In the genomic region with DNA sequence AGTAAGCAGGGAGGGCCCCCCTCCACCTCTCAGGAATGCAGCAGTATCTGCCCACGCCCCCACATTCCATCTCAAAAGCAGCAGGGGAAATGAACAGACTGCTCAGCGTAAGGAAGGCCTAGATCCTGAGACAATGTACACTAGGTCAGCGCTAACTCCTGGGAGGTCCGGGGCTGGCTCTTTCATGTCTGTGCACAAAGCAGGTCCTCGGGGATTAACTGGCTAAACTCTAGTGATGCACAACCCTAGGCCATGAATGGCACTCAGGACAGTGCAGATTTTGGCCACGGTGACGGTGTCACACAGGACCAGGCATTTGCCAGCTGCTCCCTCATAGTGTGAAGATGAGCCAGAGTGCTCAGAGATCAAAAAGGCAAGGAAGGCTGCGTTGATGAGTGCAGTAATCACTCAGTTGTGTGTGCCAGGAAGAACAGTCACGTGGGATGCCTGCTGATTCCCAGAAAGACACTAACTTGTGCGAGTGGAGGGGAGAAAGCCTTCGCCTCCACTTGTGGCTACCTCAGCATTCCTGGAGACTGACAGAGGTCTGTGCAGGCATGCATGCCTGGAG, we compare ENCODE assay signal across 10 mouse cellular contexts. TPM values are rescaled to one million over a fixed set of nuclear protein-coding genes. Genes with fewer than 3 reads are reported as not detected.
DNase-seq lines count a peak whose midpoint lies in the region; ATAC-seq and TF ChIP-seq lines count a peak whose summit lies in the region.
"Had no signal": no experiment of that assay in that cellular context is flagged by ENCODE, and none has a peak within 500 bp of the region (broad histone marks: within the 10 kb centered on the region; RNA-seq: fewer than 3 reads in every experiment).

No protein-coding gene starts in this region.

- no peak overlapping the region for H3K27ac ChIP-seq in hindbrain, embryonic 16.5 days (ENCODE audit: low read depth, low read length)
- no peak overlapping the region for H3K27ac ChIP-seq in hindbrain, embryonic 13.5 days
- peak overlapping the region; percentile 69 for H3K27ac ChIP-seq in ES-E14 (ENCODE audit: insufficient read depth, low read depth, low read length, poor library complexity, severe bottlenecking)
- peak overlapping the region; percentile 21 for H3K27ac ChIP-seq in embryonic facial prominence, embryonic 10.5 days (replicated peaks)
- H3K27ac ChIP-seq in limb, embryonic 12.5 days = peak overlapping the region; percentile 20; the same call in 1 of the 2 replicates

- no peaks in the 10 kb centered on the region for H3K9me3 ChIP-seq in hindbrain, embryonic 16.5 days (ENCODE audit: control insufficient read depth, low read length)
- no peaks in the 10 kb centered on the region for H3K9me3 ChIP-seq in hindbrain, embryonic 13.5 days
- H3K9me3 ChIP-seq in ES-E14 (ENCODE audit: control insufficient read depth, insufficient read depth, low read depth, low read length) = 0 out of 2 replicates have a peak, but pooled peaks cover 2% of the 10 kb centered on the region
- H3K9me3 ChIP-seq in embryonic facial prominence, embryonic 10.5 days = no peaks in the 10 kb centered on the region
- no peaks in the 10 kb centered on the region for H3K9me3 ChIP-seq in limb, embryonic 12.5 days

- no peaks in the 10 kb centered on the region for H3K36me3 ChIP-seq in hindbrain, embryonic 16.5 days (ENCODE audit: control insufficient read depth, insufficient read depth, low read length)
- peaks cover 66% of the 10 kb centered on the region for H3K36me3 ChIP-seq in hindbrain, embryonic 13.5 days
- H3K36me3 ChIP-seq in ES-E14 (ENCODE audit: control insufficient read depth, insufficient read depth, low read length, poor library complexity, severe bottlenecking) = peaks cover 15% of the 10 kb centered on the region
- H3K36me3 ChIP-seq in embryonic facial prominence, embryonic 10.5 days (replicated peaks) = peaks cover 90% of the 10 kb centered on the region
- H3K36me3 ChIP-seq in limb, embryonic 12.5 days = peaks cover 62% of the 10 kb centered on the region

- no peaks in the 10 kb centered on the region for H3K27me3 ChIP-seq in hindbrain, embryonic 16.5 days (replicated peaks; ENCODE audit: control insufficient read depth, insufficient read depth, low read length)
- no peaks in the 10 kb centered on the region for H3K27me3 ChIP-seq in hindbrain, embryonic 13.5 days
- no peaks in the 10 kb centered on the region for H3K27me3 ChIP-seq in embryonic facial prominence, embryonic 10.5 days (replicated peaks; ENCODE audit: low read depth, poor library complexity, severe bottlenecking)
- H3K27me3 ChIP-seq in limb, embryonic 12.5 days = no peaks in the 10 kb centered on the region

- no peak overlapping the region for H3K4me2 ChIP-seq in hindbrain, embryonic 16.5 days (ENCODE audit: low read length)
- H3K4me2 ChIP-seq in hindbrain, embryonic 13.5 days = no peak overlapping the region
- H3K4me2 ChIP-seq in limb, embryonic 12.5 days = no peak overlapping the region

- H3K4me1 ChIP-seq in hindbrain, embryonic 16.5 days (ENCODE audit: control insufficient read depth, insufficient read depth, low read depth, low read length) = no peaks in the 10 kb centered on the region
- peaks cover 6% of the 10 kb centered on the region for H3K4me1 ChIP-seq in hindbrain, embryonic 13.5 days (replicated peaks)
- H3K4me1 ChIP-seq in ES-E14 (ENCODE audit: control insufficient read depth in 2 of 2, insufficient read depth in 2 of 2, low read length in 2 of 2, poor library complexity in 1 of 2) = peaks cover 20 to 31% of the 10 kb centered on the region in 2 experiments
- peaks cover 22% of the 10 kb centered on the region for H3K4me1 ChIP-seq in embryonic facial prominence, embryonic 10.5 days
- peaks cover 5% of the 10 kb centered on the region; the same call in 1 of the 2 replicates for H3K4me1 ChIP-seq in limb, embryonic 12.5 days (replicated peaks)

- no peak overlapping the region for H3K4me3 ChIP-seq in hindbrain, embryonic 16.5 days (ENCODE audit: low read length)
- H3K4me3 ChIP-seq in hindbrain, embryonic 13.5 days = no peak overlapping the region
- H3K4me3 ChIP-seq in ES-E14 (ENCODE audit: insufficient read depth in 1 of 2, low read depth in 1 of 2, low read length in 2 of 2, poor library complexity in 1 of 2, severe bottlenecking in 1 of 2) = no peak overlapping the region
- H3K4me3 ChIP-seq in embryonic facial prominence, embryonic 10.5 days = no peak overlapping the region
- no peak overlapping the region for H3K4me3 ChIP-seq in limb, embryonic 12.5 days (replicated peaks)

- peak; percentile 56 for DNase-seq in ES-E14 (ENCODE audit: low read depth, low spot score)
- DNase-seq in embryonic facial prominence, embryonic 10.5 days (ENCODE audit: low spot score) = peak; percentile 48
- DNase-seq in urinary bladder, adult 18-20 months (ENCODE audit: low spot score in 2 of 2) = no peak
- no peak for DNase-seq in adrenal gland, postnatal 14 days
- DNase-seq in frontal cortex, postnatal 10 days (ENCODE audit: low spot score in 2 of 2) = no peak

- ATAC-seq in hindbrain, embryonic 16.5 days = peak; percentile 51
- ATAC-seq in hindbrain, embryonic 13.5 days (ENCODE audit: low FRiP score) = no peak
- ATAC-seq in limb, embryonic 12.5 days (ENCODE audit: insufficient number of reproducible peaks, insufficient read depth, low FRiP score, low TSS enrichment, low read depth) = no peak

- in situ Hi-C loops in ES-E14 (cut with MboI; ENCODE audit: low sequenced_read_pairs in 2 of 2, unreplicated experiment in 2 of 2) = no loop called here

- WGBS in hindbrain, embryonic 16.5 days = 51% methylated on average over 11 of the region's 11 CpGs
- 58% methylated on average over 11 of the region's 11 CpGs for WGBS in hindbrain, embryonic 13.5 days
- 64% methylated on average over 11 of the region's 11 CpGs for WGBS in embryonic facial prominence, embryonic 10.5 days
- WGBS in limb, embryonic 12.5 days = 60% methylated on average over 11 of the region's 11 CpGs

- no peak overlapping the region for H3K9ac ChIP-seq in hindbrain, embryonic 16.5 days (ENCODE audit: low read depth, low read length)
- no peak overlapping the region; the same call in 1 of the 2 replicates for H3K9ac ChIP-seq in hindbrain, embryonic 13.5 days
- peak overlapping the region; percentile 3; the same call in 1 of the 2 replicates for H3K9ac ChIP-seq in ES-E14 (ENCODE audit: insufficient read depth, low read depth, low read length, poor library complexity, severe bottlenecking)
- H3K9ac ChIP-seq in limb, embryonic 12.5 days (replicated peaks) = no peak overlapping the region

TF ChIP-seq in ES-E14, 5 proteins besides CTCF, POLR2A, EP300 and RAD21:
- TF ChIP-seq HCFC1 (IDR thresholded peaks at IDR 0.05; ENCODE audit: borderline replicate concordance, insufficient read depth, low read length) (no peak), ZNF384 (IDR thresholded peaks at IDR 0.05; ENCODE audit: low read depth, low read length) (no peak), MAFK (IDR thresholded peaks at IDR 0.05; ENCODE audit: insufficient read depth, low read depth, low read length) (no peak), ZC3H11A (IDR thresholded peaks at IDR 0.05; ENCODE audit: borderline replicate concordance, low read depth, low read length) (no peak), CHD2 (IDR thresholded peaks at IDR 0.05; ENCODE audit: low read depth, low read length) (no peak)
TF ChIP-seq in ES-E14: peak in this region for 0.

RNA-seq across cellular contexts. Expression of a gene that starts 28.9 kb away (rescaled TPM):
- 21.0 and 26.0 TPM in 2 replicates for polyA plus RNA-seq in hindbrain, embryonic 16.5 days (2015; fragmentation: Nextera tagmentation; extraction: Ambion mirVana)
- 49.3 and 50.6 TPM in 2 replicates for polyA plus RNA-seq in hindbrain, embryonic 13.5 days (2015; fragmentation: Nextera tagmentation; extraction: Ambion mirVana)
- 93.8 and 132 TPM in 2 replicates for total RNA-seq in ES-E14 (2012; rRNA removed)
- 99.3 and 115 TPM in 2 replicates for polyA plus RNA-seq in embryonic facial prominence, embryonic 10.5 days (2016; fragmentation: Nextera tagmentation; extraction: Ambion mirVana)
- 55.3 and 59.9 TPM in 2 replicates for polyA plus RNA-seq in limb, embryonic 12.5 days (2016; fragmentation: Nextera tagmentation; extraction: Ambion mirVana)
- total RNA-seq in adrenal gland, postnatal 14 days (2021) = 10.7 and 13.7 TPM in 2 replicates

RNA-seq across cellular contexts. Expression of a gene that starts 47.1 kb away (rescaled TPM):
- polyA plus RNA-seq in hindbrain, embryonic 16.5 days (2015; fragmentation: Nextera tagmentation; extraction: Ambion mirVana) = not detected in 2 replicates
- polyA plus RNA-seq in hindbrain, embryonic 13.5 days (2015; fragmentation: Nextera tagmentation; extraction: Ambion mirVana) = not detected in 2 replicates
- not detected in 2 replicates for total RNA-seq in ES-E14 (2012; rRNA removed)
- polyA plus RNA-seq in embryonic facial prominence, embryonic 10.5 days (2016; fragmentation: Nextera tagmentation; extraction: Ambion mirVana) = not detected in 2 replicates
- not detected in 2 replicates for polyA plus RNA-seq in limb, embryonic 12.5 days (2016; fragmentation: Nextera tagmentation; extraction: Ambion mirVana)
- not detected in 2 replicates for total RNA-seq in adrenal gland, postnatal 14 days (2021)
- polyA plus RNA-seq: hindbrain, embryonic 11.5 days; liver, embryonic 16.5 days had no signal

Comparison
In these comparisons a context has a peak if more than half of its experiments do, and no peak if none do; other contexts are left out.
1. H3K27ac ChIP-seq: peak in ES-E14 (single experiment), embryonic facial prominence, embryonic 10.5 days (single experiment) and limb, embryonic 12.5 days (single experiment); none in hindbrain, embryonic 16.5 days (single experiment) and hindbrain, embryonic 13.5 days (single experiment).
2. DNase-seq: peak in ES-E14 (single experiment) and embryonic facial prominence, embryonic 10.5 days (single experiment); none in urinary bladder, adult 18-20 months (0 of 2), adrenal gland, postnatal 14 days (single experiment) and frontal cortex, postnatal 10 days (0 of 2).